Mouse (Mus musculus) testis, postnatal 10 days (tissue): ENCODE measurements around the gene Gm48551.

Experiments used
- DNase-seq: peaks from one replicate; pipeline ENCODE4 v3.0.0; 2021; ENCODE audit warnings: low spot score

The Gm48551 gene

DNA sequence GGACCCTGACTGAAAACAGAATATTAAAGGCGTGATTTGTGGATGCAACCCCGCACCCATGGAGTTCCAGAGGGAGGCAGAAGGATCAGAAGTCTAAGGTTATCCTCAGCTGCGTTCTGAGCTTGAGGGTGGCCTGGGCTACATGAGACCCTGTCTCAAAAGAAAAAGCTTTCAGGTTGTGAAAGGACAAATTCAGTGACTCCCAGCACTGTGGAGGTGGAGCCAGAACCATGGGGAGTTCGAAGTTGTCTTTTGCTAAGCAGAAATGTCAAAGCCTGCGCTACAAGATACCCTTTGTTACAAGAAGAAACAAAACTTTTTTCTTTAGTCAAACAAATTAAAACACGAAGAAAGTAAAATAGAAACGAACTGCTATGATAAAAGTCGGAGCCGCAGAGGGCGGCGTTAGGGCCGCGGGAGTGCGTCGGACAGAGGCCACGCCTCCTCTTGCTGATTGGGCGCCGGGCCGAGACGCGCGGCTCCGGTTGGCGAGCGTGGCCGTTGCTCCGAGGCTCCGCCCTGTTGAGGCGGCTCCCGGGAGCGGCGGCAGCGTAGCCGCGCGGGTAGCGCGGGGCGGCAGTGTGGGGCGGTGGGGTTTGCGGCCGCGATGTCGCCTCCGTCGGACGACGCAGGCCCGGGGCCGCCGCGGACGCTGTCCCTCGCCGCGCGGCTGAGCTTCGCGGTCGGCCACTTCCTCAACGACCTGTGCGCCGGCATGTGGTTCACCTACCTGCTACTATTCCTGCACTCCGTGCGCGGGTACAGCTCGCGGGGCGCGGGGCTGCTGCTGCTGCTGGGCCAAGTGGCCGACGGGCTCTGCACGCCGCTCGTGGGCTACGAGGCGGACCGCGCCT lies 27.0 kb upstream of the Gm48551 start, which contains the start of gene Mfsd12:
Gene Mfsd12 (plus strand): TSS at position 501 of the 854 bp plus-strand sequence.
- DNase-seq, result peak; percentile 96

GRCm38 (mm10) chr10:81358209-81358608 lies 26.1 kb upstream of the Gm48551 start:
- no peak for DNase-seq

DNA sequence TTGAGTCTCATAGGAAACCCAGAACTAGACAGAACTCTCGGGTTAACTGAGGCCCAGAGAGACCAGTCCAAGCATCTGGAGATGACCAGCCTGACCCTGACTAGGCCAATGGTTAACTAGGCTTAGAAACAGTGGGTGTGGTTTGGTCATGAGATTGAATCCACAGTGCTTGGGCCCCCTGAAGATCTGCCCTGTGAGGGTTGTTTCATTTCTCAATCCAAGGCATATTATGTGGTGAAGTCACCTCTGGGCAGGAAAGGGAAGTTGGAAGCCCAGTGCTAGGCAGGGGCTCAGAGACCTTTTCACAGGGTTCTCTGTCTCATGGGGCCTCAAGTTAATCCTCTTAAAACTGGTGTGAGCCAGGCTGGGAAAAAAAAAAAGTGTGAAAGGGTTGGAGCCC lies 25.4 kb upstream of the Gm48551 start:
- DNase-seq, result no peak

- DNase-seq, result no peak
Observed at GRCm38 (mm10) chr10:81360721-81361120, 23.5 kb upstream of the Gm48551 start.

DNA sequence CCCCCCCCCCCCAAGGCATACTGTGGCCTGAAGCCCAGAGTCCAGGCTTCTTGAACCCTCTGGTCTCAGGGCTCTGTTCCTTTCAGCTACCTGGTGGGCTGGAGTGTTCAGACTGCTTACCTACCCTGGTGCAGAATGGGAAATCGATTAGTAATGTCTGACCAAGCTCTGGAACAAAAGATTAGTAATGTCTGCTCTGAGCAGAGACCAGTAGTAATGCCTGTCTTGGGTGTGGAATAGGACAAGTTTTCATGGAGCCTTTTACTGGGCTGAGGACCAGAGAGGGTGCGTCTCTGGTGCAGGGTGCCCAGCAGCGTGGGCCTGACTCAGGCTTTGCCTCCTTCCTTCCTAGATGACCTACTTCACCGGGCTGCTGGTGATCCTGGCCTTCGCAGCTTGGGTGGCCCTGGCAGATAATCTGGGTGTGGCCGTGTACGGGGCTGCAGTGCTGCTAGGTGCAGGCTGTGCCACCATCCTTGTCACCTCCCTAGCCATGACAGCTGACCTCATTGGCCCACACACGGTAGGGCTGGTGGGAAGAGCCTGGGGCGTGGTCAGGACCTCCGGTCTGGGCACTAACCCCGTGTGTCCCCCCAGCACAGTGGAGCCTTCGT lies 21.8 kb upstream of the Gm48551 start:
- no peak for DNase-seq

DNA sequence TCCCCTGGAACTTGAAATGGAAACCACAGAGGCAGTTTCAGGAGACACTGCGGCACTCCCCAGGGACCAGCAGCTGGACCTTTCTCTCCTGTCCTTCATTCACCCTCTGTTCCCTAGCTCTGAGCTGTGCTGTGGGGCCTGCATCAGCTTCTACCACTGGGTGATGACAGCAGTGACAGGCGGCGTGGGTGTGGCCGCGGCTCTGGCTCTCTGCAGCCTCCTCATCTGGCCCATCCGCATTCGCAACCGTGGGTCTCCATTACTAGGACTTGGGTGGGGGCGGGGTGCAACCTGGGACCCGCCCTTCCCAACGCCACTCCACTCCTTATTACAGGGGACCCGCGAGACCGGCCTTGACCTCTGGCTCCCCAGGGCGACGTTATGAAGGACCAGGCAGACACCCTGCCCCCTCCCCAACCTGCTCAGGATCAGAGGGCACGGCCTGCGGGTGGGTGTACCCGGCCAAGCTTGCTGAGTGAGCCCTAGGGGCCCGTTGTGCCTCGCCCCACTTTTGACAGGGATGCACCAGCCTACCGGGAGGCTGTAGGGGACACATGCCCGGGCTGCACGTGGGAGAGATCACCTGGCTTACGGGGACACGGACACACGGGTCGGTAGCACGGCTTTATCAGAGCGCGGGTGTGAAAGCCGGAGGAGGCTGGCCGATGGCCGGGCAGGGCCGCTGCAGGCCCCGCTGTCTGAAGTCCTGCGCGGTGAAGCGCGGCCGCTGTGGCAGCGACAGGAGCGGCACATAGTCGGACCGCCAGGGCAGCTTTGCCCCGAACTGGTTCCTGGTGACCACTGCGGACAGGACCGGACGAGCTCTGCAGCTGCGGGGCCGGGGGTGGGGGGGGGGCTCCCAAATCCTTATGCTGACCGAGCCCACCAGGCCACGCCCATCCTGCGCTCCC lies 20.6 kb upstream of the Gm48551 start:
- DNase-seq, result peak; percentile 58

GRCm38 (mm10) chr10:81364666-81365065 lies 19.6 kb upstream of the Gm48551 start:
- peak; percentile 63 for DNase-seq

GRCm38 (mm10) chr10:81365073-81365472 lies 19.2 kb upstream of the Gm48551 start:
- no peak for DNase-seq

DNA sequence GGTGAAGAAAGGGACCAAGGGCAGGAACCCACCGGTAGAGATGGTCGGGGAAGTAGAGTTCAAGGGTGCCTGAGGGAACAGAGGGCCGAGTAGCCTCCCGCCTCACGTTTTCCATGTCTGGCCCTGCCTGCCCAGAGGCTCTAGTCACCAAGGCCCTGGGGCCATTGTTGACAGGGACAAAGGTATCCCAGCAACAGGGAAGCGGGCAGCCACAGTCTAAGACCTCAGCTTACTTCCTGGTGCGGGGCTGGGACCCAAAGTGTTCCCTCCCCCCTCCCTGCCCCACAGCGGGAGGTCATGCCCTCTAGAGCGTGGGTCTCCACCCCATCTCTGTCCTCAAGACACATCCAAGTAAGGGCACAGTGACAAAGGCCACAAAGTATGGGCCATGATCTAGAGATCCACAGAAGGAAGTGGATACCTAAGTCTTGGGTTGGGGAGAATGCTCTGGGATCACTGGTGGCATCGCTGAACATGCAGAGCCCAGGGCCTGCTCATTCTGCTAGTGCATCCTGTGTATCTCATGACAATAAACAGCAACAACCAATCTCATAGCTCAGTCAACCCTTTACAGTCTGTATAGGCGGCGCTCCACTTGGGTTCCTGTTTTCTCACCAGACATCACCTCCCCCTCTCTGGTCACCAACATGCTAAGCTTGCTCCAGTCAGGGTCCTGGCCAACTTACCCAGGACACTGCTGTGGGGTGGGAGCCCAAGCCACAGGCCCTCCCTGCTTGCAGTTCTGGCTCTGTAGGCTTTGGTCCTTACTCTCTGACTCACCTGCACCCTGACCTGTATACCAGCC lies 18.4 kb upstream of the Gm48551 start, which contains the start of gene 4930404N11Rik:
Gene 4930404N11Rik (minus strand): TSS at position 145 of the 805 bp plus-strand sequence.
- no peak for DNase-seq

- DNase-seq, result no peak
Observed at GRCm38 (mm10) chr10:81366477-81367206, 17.6 kb upstream of the Gm48551 start.

- DNase-seq, result no peak
Observed at GRCm38 (mm10) chr10:81367207-81367495, 17.1 kb upstream of the Gm48551 start.

- DNase-seq, result no peak
Observed at GRCm38 (mm10) chr10:81375322-81375721, 8.9 kb upstream of the Gm48551 start.

DNA sequence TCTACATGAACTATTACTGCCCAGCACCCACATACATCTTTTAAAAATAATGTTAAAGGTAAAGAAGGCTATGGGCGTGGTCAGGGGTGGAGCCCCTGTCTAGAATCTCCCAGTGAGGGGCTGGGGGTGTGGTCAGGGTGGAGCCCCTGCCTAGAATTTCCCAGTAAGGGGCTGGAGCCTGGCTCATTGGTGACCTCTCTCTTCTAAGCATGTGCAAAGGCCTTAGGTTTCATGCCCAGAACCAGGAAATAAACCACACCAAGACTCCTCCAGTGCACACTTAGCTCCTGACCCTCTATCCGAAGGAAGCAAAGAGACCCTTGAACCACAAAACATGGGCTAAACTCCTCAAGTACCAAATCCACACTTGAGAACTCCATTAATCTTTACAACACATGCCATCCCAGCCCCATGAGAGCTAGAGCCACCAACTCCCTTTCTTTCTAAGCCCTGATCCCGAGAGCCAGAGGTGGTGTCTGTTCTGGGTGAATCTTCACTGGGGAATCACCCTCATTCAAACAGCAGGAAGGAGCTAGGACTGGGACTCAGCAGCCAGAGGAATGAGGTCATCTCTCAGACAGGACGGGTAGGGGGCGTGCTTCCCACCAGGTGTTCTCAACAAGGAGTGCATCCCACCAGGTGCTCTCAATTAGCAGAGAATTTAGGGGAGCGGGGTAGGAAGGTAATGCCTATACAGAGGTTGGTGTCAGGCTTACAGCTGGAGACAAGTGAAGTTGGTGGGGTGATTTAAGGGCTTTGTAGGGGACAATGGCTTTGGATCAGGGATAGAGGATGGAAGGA lies 7.5 kb upstream of the Gm48551 start:
- no peak for DNase-seq

GRCm38 (mm10) chr10:81377362-81377664 lies 7.0 kb upstream of the Gm48551 start:
- DNase-seq, result no peak

GRCm38 (mm10) chr10:81377793-81378552 lies 6.3 kb upstream of the Gm48551 start, which contains the start of gene Fzr1:
TSS of gene Fzr1 (minus strand) at chr10:81378516.
- no peak for DNase-seq

DNA sequence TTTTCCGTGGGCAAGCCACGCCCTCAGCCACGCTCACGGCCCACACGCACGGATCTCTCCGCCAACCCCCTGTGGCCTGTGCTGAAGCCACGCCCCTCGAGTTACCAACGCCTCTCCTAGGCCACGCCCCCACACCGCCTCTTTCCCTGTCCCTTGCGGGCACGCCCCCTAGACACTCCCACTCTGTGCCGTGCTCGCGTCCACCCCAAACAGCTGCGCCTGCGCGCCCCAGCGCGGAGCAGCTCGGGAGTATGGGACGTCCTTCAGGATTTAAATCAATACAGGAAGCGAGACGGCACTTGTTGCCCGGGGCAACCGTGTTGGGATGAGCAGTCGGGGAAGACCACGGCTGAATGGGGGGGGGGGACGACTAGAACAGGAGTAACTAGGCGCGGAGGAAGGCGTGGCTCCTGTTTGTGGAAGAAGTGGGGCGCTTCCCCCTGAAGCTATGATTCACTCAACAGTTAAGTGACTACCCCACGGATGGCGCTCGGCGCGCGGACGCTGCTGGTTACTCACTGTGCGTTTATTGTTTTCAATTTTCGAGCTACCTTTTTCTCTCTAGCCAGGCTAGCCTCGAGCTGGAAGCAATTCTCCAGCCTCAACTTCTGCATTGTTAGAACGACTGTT lies 5.6 kb upstream of the Gm48551 start:
- peak; percentile 100 for DNase-seq

GRCm38 (mm10) chr10:81379183-81379553 lies 5.1 kb upstream of the Gm48551 start:
- DNase-seq, result no peak

DNA sequence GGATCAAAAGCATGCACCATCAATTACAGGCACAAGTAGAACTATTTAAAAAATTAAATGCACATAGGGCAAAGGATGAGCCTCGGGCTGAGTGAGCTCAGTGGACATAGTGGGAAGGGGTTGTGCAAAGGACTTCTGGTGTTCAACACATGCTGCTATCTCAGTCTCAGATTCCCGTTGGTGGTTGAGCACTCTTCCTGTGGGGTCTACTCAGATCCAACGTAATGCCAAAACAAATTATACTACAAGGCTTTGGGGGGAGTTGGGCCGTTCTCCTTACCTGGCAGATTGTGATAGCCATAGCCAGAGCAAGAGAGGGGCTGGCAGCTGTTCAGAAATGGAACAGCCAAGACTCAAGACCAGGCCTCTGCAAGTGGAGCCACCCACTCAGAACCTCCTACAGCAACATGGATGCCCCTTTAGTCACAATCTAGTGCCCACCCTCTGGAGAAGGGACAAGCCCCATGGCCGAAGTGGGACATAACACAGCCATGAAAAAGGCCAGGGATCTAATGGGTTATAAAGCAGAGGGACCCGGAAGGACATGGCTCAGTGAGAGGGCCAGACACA lies 4.4 kb upstream of the Gm48551 start:
- no peak for DNase-seq

GRCm38 (mm10) chr10:81382039-81382438 lies 2.2 kb upstream of the Gm48551 start:
- DNase-seq, result no peak
